Mouse (Mus musculus): ENCODE data around the gene Hecw1. TPM values are rescaled to one million over a fixed set of nuclear protein-coding genes. Genes with fewer than 3 reads are reported as not detected.

The Hecw1 gene
- total and polyA plus RNA-seq, 3 experiments = 0.52 to 3.2 TPM; not detected in 1

GRCm38 (mm10) chr13:14327252-14327651, 195.8 kb downstream of the Hecw1 start:
- Histone ChIP-seq H3K36me3 (ENCODE audit: control insufficient read depth in 1 of 2, insufficient read depth in 2 of 2, low read length in 2 of 2) (no peaks in the 10 kb centered on the region), H3K27ac (ENCODE audit: control insufficient read depth, low read depth, low read length) (no peak overlapping the region), H3K4me1 (ENCODE audit: control insufficient read depth in 1 of 2, insufficient read depth in 2 of 2, low read length in 2 of 2) (no peaks in the 10 kb centered on the region), H3K9me3 (replicated peaks; ENCODE audit: insufficient read depth, low read length) (no peaks in the 10 kb centered on the region), H3K79me2 (ENCODE audit: control insufficient read depth, insufficient read depth, low read length, poor library complexity) (no peaks in the 10 kb centered on the region), H3K27me3 (ENCODE audit: control insufficient read depth in 1 of 2, insufficient read depth in 2 of 2, low read length in 2 of 2) (no peaks in the 10 kb centered on the region), H3K9ac (ENCODE audit: control insufficient read depth, low read depth, low read length, poor library complexity, severe bottlenecking) (no peak overlapping the region), H3K4me3 (ENCODE audit: control insufficient read depth in 1 of 2, insufficient read depth in 1 of 2, low read depth in 2 of 2, low read length in 2 of 2) (no peak overlapping the region)
- DNase-seq (ENCODE audit: low read depth, low spot score) = no peak
- TF ChIP-seq TAL1 (IDR thresholded peaks at IDR 0.05; ENCODE audit: low read length) = no peak
- no peak for TF ChIP-seq SMC3 (IDR thresholded peaks at IDR 0.05; ENCODE audit: low read depth, low read length)
- no peak for TF ChIP-seq MEF2A (IDR thresholded peaks at IDR 0.05; ENCODE audit: extremely low read depth, insufficient replicate concordance, low read depth, low read length, poor library complexity, severe bottlenecking)
- no peak for TF ChIP-seq JUND (IDR thresholded peaks at IDR 0.05; ENCODE audit: low read depth, low read length)
- TF ChIP-seq TBP (IDR thresholded peaks at IDR 0.05; ENCODE audit: low read depth, low read length) = no peak
- no peak for TF ChIP-seq MAFK (IDR thresholded peaks at IDR 0.05; ENCODE audit: borderline replicate concordance, low read depth, low read length)
- no peak for TF ChIP-seq CHD1 (IDR thresholded peaks at IDR 0.05; ENCODE audit: low read depth, low read length)

DNA sequence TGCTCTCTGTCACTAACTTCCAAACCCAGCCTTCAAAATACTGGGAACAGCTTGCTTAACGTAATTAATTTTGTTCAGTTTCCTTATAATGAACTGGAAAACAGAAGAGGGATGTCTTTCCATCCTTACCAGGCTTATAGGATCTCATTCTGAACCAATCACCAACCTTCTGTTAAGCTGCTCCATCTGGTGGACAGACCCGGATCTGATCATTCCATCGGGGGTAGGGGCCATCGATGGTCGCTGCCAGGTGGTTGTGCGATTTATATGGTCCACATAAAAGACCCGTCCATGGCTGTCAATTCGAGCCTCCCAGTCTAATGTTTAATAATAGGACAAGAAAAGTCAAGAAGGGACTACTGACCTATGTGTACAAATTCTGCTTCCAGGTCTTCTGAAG, 216.4 kb downstream of the Hecw1 start:
- Histone ChIP-seq H3K4me3 (ENCODE audit: control insufficient read depth in 1 of 2, insufficient read depth in 1 of 2, low read depth in 2 of 2, low read length in 2 of 2) (no peak overlapping the region), H3K27ac (ENCODE audit: control insufficient read depth, low read depth, low read length) (no peak overlapping the region), H3K27me3 (ENCODE audit: control insufficient read depth in 1 of 2, insufficient read depth in 2 of 2, low read length in 2 of 2) (no peaks in the 10 kb centered on the region), H3K4me1 (ENCODE audit: control insufficient read depth in 1 of 2, insufficient read depth in 2 of 2, low read length in 2 of 2) (no peaks in the 10 kb centered on the region), H3K79me2 (ENCODE audit: control insufficient read depth, insufficient read depth, low read length, poor library complexity) (no peaks in the 10 kb centered on the region), H3K9me3 (replicated peaks; ENCODE audit: insufficient read depth, low read length) (no peaks in the 10 kb centered on the region), H3K36me3 (ENCODE audit: control insufficient read depth in 1 of 2, insufficient read depth in 2 of 2, low read length in 2 of 2) (no peaks in the 10 kb centered on the region), H3K9ac (ENCODE audit: control insufficient read depth, low read depth, low read length, poor library complexity, severe bottlenecking) (no peak overlapping the region)
- TF ChIP-seq CHD2 (IDR thresholded peaks at IDR 0.05; ENCODE audit: low read length) (no peak), USF2 (IDR thresholded peaks at IDR 0.05; ENCODE audit: borderline replicate concordance in 1 of 2, insufficient read depth in 1 of 2, low read depth in 1 of 2, low read length in 2 of 2) (no peak), SMC3 (IDR thresholded peaks at IDR 0.05; ENCODE audit: low read depth, low read length) (peak; percentile 53), RAD21 (IDR thresholded peaks at IDR 0.05; ENCODE audit: low read depth, low read length) (peak; percentile 13), BHLHE40 (IDR thresholded peaks at IDR 0.05; ENCODE audit: borderline replicate concordance, low read depth, low read length) (no peak), CTCF (IDR thresholded peaks at IDR 0.05 in 2 of 3, conservative IDR thresholded peaks at IDR 0.05 in 1 of 3; ENCODE audit: control insufficient read depth in 1 of 3, insufficient read depth in 1 of 3, low read depth in 2 of 3, low read length in 3 of 3, poor library complexity in 1 of 3, severe bottlenecking in 1 of 3) (peak in 1 of 3 experiments; percentile 37; a peak in 2 of 6 replicates), KAT2A (conservative IDR thresholded peaks at IDR 0.05; ENCODE audit: low read depth, low read length) (no peak), ZC3H11A (IDR thresholded peaks at IDR 0.05; ENCODE audit: low read depth, low read length) (0 out of 2 replicates have a peak, but pooled peaks have one; percentile 14), E2F4 (IDR thresholded peaks at IDR 0.05; ENCODE audit: borderline replicate concordance, low read depth, low read length) (no peak), MYB (IDR thresholded peaks at IDR 0.05; ENCODE audit: low read depth, low read length) (no peak), RCOR1 (IDR thresholded peaks at IDR 0.05; ENCODE audit: low read depth, low read length) (no peak), EP300 (IDR thresholded peaks at IDR 0.05; ENCODE audit: low read depth in 1 of 2, low read length in 2 of 2) (no peak), ZKSCAN1 (IDR thresholded peaks at IDR 0.05; ENCODE audit: low read depth, low read length) (no peak), MEF2A (IDR thresholded peaks at IDR 0.05; ENCODE audit: extremely low read depth, insufficient replicate concordance, low read depth, low read length, poor library complexity, severe bottlenecking) (no peak), NELFE (IDR thresholded peaks at IDR 0.05; ENCODE audit: low read depth, low read length) (no peak), GATA1 (IDR thresholded peaks at IDR 0.05; ENCODE audit: low read depth, low read length) (no peak)
- peak; percentile 9 for DNase-seq (ENCODE audit: low read depth, low spot score)

Measured in MEL (cell line).